Comparison of ENCODE assay signal across 10 mouse cellular contexts in the genomic region with DNA sequence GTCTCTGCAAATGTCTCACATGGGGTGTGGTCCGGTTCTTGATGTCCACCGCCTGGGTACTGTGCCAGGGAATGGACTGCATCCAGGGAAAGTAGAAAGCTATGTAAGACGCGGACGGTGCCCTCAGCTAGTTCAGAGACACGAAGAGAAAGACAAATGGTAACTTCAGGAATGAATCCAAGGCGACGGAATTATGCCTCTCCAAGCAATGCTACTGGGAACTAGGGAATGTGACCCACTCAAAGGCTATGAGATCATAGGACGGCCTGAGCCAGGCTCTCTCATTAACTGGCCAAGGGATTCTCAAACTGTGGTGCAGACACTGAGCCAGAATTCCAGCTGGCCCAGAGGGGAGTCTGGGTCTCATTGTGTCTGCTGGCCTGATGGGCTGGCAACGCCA.
DNase-seq lines count a peak whose midpoint lies in the region; ATAC-seq and TF ChIP-seq lines count a peak whose summit lies in the region.
"Had no signal": no experiment of that assay in that cellular context is flagged by ENCODE, and none has a peak within 500 bp of the region (broad histone marks: within the 10 kb centered on the region; RNA-seq: fewer than 3 reads in every experiment).

No protein-coding gene starts in this region.

- H3K27ac ChIP-seq in hindbrain, embryonic 14.5 days: no peak overlapping the region
- no peak overlapping the region for H3K27ac ChIP-seq in hindbrain, embryonic 12.5 days

- ATAC-seq in hindbrain, embryonic 14.5 days (ENCODE audit: low FRiP score): peak; percentile 72; the same call in 1 of the 2 replicates
- no peak for ATAC-seq in hindbrain, embryonic 12.5 days (ENCODE audit: low FRiP score)
- ATAC-seq in Patski: no peak
- no peak for ATAC-seq in inflammation-experienced regulatory T-cells, adult 6 months

- H3K4me2 ChIP-seq in hindbrain, embryonic 14.5 days (replicated peaks): no peak overlapping the region
- H3K4me2 ChIP-seq in hindbrain, embryonic 12.5 days (replicated peaks): no peak overlapping the region

- H3K9me3 ChIP-seq in hindbrain, embryonic 14.5 days (ENCODE audit: control insufficient read depth, low read length): no peaks in the 10 kb centered on the region
- H3K9me3 ChIP-seq in hindbrain, embryonic 12.5 days (replicated peaks): no peaks in the 10 kb centered on the region
- H3K9me3 ChIP-seq: megakaryocyte, embryonic 14.5 days had no signal

- no peaks in the 10 kb centered on the region for H3K27me3 ChIP-seq in hindbrain, embryonic 14.5 days (ENCODE audit: control insufficient read depth, insufficient read depth, low read length)
- H3K27me3 ChIP-seq in hindbrain, embryonic 12.5 days: peaks cover 9% of the 10 kb centered on the region; the same call in 1 of the 2 replicates
- no peaks in the 10 kb centered on the region for H3K27me3 ChIP-seq in Patski

- no peak for TF ChIP-seq CTCF in Patski (IDR thresholded peaks at IDR 0.05)

- H3K9ac ChIP-seq in hindbrain, embryonic 14.5 days: no peak overlapping the region
- H3K9ac ChIP-seq in hindbrain, embryonic 12.5 days: no peak overlapping the region

- POLR2A ChIA-PET in Patski (lab: Charles Lee): interaction anchor here (0.6 kb wide), 1 partner anchor 76 kb away, joined by 7 read pairs; no protein-coding TSS in a partner anchor

- 60% methylated on average over 10 of the region's 10 CpGs for WGBS in hindbrain, embryonic 14.5 days
- WGBS in hindbrain, embryonic 12.5 days: 75% methylated on average over 10 of the region's 10 CpGs

- H3K4me1 ChIP-seq in hindbrain, embryonic 14.5 days (replicated peaks; ENCODE audit: control insufficient read depth, insufficient read depth, low read length): peaks cover 21% of the 10 kb centered on the region
- H3K4me1 ChIP-seq in hindbrain, embryonic 12.5 days: peaks cover 28% of the 10 kb centered on the region
- H3K4me1 ChIP-seq: megakaryocyte, embryonic 14.5 days had no signal

- no peaks in the 10 kb centered on the region for H3K36me3 ChIP-seq in hindbrain, embryonic 14.5 days (replicated peaks; ENCODE audit: control insufficient read depth, insufficient read depth)
- no peaks in the 10 kb centered on the region for H3K36me3 ChIP-seq in hindbrain, embryonic 12.5 days

- H3K4me3 ChIP-seq in hindbrain, embryonic 14.5 days (replicated peaks; ENCODE audit: low read length): no peak overlapping the region
- no peak overlapping the region for H3K4me3 ChIP-seq in hindbrain, embryonic 12.5 days
- H3K4me3 ChIP-seq: megakaryocyte, embryonic 14.5 days had no signal

- CTCF ChIA-PET in Patski (lab: Charles Lee): no interaction called here

- peak; percentile 62 for DNase-seq in hindbrain, embryonic 14.5 days (ENCODE audit: low spot score)
- peak; percentile 34 for DNase-seq in Patski (ENCODE audit: low read depth, low spot score)
- peak; percentile 33 to 40 for DNase-seq in frontal cortex, postnatal 10 days (ENCODE audit: low spot score in 2 of 2)
- peak; percentile 71 for DNase-seq in layer of hippocampus, adult 9-11 months
- no peak for DNase-seq in adrenal gland, adult (ENCODE audit: inconsistent age in 2 of 2, low spot score in 1 of 2)
- DNase-seq in kidney, postnatal 25 days: no peak
- DNase-seq: kidney, postnatal 14 days had no signal

- in situ Hi-C loops in Patski (cut with MboI; ENCODE audit: low pct_unique_long_range_greater_than_20kb): no loop called here

Comparison
In these comparisons a context has a peak if more than half of its experiments do, and no peak if none do; other contexts are left out.
1. DNase-seq: peak in hindbrain, embryonic 14.5 days (single experiment), Patski (single experiment), frontal cortex, postnatal 10 days (2 of 2) and layer of hippocampus, adult 9-11 months (single experiment); none in adrenal gland, adult (0 of 2) and kidney, postnatal 25 days (0 of 2).